Mouse (Mus musculus) kidney, adult 8-10 months (tissue): ENCODE data around the gene Tubb2b.

Source experiments
- DNase-seq, 2 experiments: peaks; one replicate each; pipeline ENCODE4 v3.0.0; 2022

The Tubb2b gene

DNA sequence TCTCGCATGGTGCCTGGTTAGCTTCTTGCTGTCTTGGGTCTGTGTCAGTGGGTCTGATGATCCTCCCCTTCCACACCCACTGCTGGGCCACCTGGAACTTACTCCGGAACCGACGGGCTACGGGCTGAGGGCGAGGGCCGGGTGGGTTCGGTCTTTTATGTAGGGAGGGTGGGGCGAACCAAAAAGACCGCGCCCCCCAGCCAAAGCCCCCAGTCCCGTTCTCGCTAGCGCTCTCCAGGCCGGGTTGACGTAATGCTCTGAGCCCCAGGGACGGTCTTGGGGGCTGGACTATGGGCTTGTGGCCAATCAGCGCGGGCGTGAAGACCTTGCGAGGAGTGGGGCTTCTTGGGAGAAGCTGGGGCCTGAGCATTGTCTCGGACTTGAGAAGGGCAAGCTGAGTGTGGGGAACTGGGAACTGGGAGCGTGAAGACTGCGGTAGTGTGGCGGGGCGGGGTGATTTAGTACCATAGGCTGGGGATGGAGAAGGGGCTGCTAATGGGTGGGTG lies at the start of gene Tubb2b:
TSS of gene Tubb2b (minus strand) at position 241 of the 506 bp plus-strand sequence.
- DNase-seq = peak in 1 of 2 experiments; percentile 38

DNA sequence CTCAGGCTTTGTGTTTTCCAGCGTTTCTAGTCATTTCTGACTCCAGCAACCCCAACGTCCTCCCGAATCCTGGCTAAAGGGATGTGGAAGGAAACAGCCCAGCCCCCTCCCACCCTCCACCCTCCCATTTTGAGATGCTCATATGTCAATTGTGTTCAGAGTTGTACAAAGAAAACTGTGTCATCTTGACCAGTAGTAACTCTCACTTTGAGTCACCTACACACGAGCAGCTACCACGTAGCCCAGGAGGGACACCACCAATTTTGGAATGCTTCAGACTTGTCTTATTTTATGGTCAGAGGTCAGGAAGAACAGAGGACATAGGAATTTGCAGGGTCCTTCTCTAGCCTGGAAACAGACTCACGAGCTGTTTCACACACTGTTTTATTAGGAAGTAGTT lies 43.8 kb upstream of the Tubb2b start:
- no peak for DNase-seq

DNA sequence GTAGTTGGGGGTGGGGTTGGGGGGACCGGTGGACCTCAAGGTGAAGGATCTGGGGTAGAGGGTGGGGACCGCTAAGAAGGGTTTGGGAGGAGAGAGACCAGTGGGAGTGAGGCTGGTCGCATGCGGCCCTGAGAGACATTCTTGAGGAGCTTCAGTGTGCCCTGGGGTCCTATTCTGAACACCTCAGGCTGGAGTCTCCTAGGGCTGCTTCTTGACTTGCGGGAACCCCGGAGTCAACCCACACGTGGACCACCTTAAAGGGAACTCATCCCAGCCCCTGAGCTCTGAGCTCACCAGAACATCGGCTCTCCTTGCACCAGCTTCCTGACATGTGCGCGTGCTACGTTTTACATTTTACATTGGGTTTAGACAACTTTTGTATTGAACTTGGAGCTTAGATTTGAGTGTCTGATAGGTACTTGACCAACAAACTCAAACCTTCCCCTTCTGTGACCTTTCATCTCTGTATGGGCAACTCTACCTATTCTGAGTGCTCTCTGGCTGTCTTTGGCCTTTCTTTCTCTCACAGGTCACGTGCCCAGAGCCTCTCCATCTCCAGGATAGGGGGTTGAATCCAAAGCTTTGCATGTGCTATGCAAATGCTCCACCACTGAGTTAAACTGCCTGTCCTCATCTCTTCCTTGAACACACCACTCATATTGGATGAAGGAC lies 33.2 kb upstream of the Tubb2b start:
- DNase-seq = peak in 1 of 2 experiments; percentile 40

DNA sequence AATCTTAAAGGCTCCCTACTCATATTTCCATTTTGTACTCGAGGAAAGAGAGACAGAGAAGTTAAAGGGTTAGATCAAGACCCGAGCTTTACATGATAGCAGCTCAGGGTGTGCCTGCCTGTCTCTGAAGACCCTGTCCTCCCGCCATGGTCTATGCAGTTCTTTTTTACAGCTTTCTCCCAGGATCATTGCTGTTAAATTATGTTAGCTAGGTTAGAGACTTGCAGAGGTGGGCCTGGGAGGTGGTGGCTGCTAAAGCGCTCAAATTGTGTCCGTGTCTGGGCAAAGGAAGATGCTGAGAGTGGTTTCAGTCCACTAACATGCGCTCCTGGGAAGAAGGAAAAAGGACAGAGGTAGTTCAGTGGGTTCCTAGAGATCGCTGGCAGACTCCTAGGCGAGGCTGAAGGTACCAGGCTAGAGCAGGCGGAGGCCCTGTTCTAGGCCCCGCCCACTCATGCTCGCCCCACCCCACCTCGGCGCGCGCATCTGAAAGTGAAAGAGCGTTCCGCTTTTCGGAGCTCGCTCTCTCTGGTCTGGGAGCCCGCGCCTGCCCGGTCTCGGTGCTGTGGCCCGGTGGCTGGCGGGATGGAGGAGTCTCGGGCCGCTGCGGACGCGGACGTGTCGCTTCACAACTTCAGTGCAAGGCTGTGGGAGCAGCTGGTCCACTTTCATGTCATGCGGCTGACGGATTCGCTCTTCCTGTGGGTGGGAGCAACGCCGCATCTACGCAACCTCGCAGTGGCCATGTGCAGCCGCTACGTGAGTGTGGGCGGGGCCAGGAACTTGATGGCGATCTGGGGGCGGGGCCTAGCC lies 32.4 kb upstream of the Tubb2b start, which contains the start of gene Psmg4:
TSS of gene Psmg4 (plus strand) at position 474 of the 813 bp plus-strand sequence.
- DNase-seq = peak; percentile 92 to 95

DNA sequence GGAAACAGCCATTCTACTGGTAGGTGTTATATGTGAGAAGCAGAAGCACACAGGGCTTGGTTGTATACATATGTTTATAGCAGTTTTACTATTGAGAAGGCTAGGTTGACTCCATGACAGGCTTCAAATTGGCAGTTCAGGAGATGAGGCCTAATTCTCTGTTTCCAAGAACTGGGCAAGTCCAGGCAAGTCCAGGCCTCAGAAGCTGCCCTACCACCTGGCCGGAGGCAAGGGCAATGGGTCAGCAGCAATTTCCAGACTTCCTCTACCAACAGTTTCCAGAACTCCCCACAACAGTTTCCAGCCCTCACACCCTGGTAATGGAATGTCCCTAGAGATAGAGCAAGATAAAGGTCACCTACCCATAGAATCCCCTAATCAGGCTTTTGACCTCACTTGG lies 29.7 kb upstream of the Tubb2b start:
- no peak for DNase-seq

DNA sequence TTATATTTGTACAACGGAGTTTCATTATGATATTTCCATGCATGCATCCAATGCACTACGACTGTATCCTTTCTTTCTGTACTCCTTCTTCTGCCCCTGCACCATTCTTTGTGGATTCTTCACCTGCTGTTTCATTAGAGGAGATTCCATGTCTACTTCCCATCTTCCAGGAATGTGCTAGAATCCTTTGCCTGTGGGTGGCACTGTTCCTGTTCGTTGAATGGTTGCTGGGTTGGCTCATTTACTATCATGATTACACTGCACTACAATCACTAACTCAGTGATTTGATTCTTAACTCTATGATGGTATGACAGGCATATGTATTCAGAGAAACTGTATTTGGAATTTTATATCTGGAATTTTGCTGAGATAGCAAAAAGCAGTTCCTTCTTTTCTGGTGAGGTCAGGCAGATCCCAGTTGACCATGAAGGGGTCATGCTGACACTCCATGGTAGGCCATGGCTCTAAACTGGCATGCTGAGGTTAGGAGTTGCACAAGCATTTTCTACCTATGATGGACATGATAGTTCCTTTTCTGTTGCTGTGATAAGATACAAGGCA lies 27.4 kb upstream of the Tubb2b start:
- no peak for DNase-seq

DNA sequence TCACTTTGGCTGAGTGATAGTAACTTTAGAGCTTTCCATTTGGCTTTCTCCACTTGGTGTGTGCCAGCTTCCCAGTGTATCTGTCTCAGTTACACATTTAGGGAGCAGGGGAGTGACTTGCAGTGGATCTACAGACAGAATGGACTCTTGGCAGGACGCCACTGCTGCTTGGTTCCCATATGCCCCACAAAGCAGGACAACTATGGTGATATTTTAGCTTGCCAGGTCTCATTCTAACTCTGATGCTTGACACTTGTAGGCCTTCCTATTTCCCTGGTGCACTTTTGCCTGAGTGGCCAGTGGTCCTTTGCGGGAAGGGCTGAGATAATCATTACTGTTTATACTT lies 26.5 kb upstream of the Tubb2b start:
- no peak for DNase-seq

DNA sequence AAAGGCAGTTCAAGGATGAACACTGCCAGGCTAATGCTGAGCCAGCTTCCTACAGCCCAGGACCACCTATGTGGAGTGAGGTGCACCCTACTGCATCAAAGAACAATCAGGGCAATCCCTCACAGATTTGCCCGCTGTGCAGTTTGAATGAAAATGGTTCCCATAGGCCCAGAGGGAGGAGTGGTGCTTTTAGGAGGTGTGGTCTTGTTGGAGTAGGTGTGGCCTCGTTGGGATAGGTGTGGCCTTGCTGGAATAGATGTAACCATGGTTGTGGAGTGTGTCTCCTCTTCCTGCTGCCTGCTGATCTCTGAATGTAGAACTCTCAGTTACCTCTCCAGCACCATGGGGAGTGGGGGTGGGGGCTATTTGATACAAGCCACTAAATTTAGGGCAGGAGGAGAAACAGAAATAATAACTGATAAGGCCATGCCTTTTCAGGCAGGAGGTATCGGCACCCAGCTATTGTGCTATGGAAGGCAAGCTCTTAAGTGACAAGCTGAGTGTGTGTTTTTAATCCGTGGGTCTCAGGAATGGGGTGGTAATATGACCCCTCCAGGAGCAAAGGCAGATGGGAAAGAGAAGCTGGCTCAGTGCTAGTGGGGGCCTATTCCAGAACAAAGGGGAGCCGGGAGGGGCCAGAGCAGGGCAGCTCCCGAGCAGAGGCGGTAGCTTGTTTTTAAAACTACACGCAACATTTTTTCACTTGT lies 26.0 kb upstream of the Tubb2b start:
- no peak for DNase-seq

DNA sequence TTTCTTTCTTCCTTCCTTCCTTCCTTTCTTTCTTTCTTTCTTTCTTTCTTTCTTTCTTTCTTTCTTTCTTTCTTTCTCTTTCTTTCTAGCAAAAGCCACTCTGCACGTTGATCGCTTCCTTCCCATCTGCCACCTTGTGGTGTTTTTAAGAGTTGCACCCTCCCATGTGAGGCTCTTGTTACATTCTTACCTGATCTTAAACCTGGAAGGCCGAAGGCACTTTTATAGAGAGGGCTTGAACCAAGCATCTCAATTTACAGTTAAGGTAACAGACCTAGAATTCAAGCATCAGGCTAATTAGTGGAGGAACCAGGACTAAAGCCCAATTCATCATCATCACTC lies 24.6 kb upstream of the Tubb2b start:
- peak; percentile 72 to 82 for DNase-seq

DNA sequence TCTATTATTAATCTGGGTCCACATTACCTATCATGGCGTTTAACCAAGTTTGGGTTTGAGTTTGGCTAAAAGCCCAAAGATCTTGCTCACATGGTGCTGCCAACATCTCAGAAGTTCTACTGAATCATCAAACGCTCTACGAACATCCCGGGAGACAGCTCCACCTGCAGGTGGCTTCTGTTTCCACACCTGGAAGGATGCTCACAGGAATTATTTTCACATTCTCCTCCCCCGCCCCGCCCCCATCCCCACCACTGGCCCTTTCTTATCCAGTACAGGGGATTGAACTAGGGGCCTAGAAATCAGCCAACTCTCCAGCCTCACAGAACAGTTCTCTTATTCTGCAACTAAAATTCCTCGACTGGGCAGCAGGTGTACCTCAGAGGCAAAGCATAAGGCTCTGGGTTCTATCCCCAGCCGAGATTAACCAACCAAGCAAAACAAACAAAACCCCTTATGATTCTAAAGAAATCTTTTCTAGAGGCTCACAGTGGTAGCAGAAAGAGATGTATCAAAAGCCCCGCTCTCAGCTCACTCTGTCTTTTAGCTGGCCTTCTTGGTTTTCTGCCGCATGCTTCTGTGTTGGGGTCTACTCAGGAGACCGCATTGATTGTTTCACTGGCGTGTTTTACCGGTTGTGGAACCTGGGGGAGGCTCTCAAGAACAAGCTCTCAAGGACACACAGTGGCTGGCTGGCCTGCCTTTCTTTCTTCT lies 24.1 kb upstream of the Tubb2b start:
- peak; percentile 86 to 89 for DNase-seq

DNA sequence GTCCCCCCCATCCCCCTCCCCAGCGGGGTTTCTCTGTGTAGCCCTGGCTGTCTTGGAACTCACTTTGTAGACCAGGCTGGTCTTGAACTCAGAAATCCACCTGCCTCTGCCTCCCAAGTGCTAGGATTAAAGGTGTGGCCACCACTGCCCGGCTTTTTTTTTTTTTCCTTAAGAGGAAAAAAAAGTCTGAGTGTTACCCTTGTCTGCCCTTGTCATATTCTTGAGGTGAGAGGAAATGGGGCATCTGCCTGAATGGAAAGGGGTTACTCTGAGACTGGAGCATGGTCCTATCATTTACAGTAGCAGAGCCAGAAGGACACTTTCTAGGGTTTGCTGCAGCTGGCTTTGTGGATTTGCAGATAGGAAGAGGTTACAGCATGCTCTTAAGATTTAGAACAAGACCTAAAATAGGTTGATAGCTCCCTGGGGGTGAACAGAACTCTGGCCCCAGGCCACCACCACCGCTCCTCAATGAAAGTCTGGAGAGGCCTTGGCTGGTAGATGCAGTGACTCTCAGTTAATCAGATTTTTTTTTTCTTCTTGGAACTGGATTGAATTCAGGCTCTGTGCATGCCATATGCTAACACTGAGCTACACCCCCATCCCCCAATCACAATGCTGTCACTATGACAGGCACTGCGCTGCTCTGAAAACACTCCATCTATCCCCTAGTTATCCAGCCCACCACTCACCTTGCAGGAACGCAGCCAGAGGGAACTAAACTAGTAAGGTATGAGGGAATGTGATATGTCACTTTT lies 23.2 kb upstream of the Tubb2b start:
- no peak for DNase-seq

DNA sequence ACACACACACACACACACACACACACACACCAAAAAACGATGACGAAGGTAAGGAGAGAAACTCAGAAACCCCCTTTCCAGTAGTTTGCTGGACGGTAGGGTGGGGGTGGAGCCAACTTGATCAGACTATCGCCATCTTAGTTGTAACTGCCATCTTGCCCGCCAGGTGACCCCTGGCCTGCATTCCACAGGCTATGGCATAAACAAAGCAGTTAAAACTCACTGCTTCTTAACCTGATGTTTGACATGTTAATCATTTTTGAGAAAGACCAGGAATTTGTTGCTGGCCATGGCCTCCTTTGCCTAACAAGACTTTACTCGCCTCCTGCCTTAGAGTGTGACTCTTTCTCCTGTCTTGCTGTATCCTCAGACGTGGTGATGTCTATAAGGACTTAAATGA lies 22.4 kb upstream of the Tubb2b start:
- peak in 1 of 2 experiments; percentile 30 for DNase-seq

DNA sequence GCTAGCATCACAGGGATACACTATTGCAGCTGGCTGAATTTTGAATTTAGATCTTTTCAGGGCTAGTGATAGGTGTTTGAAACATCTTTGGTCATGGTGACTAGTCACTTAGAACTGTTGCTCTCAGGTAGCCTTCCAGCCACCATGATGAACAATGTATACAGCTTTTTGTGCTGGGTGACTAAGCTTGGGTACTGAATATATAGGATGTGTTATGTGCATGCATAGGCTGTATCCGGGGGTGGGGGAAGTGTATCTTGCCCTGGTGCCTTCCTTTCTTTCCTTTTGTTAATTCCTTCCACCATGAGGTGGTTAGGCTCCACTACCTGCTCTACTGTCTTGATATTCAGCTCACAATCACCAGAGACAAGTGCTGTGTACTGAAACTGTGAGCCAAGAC lies 21.2 kb upstream of the Tubb2b start:
- no peak for DNase-seq

DNA sequence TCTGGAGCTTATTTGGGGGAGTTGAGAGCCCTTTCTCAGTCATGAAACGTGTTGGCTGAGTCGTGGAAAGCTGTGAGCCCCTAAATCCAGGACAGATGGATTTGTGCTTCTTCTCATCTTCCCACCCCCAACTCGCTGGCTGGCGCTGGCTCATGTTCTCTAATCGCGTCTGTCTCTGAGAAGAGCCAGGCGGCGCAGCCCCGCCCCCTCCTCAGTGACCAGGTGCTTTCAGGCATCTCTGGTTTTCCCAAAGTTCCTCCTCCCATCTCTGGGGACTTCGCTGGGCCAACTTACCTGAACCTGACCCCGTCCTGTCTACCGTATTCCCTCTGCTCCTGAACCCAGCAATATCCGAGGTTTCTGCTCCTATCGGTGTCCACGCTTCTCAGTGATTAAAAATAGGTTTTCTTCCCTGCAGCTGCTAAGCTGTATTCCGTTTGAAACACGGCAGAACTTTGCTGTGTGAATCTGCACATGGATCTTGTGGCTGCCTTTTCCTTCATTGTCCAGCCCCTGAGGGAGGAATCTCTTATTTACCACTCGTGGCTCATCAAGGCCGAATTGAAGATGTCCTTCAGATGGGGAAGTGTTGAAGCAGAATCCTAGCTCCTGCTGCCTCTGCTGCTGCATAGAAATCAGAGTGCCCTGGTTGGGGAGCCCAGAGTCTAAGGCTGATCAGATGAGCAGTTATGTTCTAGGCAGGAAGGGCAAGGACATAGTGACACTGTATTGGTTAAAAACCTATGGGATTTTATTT lies 20.2 kb upstream of the Tubb2b start:
- DNase-seq = no peak

DNA sequence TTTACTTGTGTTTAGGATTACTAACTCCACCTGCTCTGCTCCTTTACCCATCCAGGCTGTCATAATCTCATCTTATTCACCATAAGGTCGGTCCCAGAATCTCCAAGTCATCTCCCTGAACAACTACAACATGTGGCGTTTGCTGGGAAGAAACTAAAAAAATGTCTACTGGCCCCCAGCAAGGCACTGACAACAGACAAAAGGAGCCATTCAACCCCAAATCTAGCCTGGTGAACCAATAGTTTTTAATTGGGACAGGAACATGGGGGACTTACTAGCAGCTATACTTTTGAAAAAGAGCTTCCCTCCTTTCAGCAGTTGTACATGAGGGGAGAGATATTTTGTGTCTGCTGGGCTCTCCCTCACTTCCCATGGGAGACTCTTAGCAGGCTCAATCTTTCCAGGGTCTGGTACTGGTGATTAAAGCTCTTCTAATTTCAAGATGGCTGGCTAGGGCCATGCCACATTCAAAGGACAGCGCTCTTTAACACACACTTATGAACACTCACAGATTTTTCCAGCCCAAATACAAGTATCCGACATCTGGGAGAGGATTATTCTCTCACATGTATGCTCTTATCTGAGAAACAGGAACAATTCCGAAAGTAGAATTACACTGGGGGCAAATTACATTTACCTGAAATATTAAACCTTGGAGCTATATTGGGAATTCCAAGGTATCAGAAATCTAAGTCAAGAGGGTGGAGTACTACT lies 19.4 kb upstream of the Tubb2b start:
- no peak for DNase-seq

DNA sequence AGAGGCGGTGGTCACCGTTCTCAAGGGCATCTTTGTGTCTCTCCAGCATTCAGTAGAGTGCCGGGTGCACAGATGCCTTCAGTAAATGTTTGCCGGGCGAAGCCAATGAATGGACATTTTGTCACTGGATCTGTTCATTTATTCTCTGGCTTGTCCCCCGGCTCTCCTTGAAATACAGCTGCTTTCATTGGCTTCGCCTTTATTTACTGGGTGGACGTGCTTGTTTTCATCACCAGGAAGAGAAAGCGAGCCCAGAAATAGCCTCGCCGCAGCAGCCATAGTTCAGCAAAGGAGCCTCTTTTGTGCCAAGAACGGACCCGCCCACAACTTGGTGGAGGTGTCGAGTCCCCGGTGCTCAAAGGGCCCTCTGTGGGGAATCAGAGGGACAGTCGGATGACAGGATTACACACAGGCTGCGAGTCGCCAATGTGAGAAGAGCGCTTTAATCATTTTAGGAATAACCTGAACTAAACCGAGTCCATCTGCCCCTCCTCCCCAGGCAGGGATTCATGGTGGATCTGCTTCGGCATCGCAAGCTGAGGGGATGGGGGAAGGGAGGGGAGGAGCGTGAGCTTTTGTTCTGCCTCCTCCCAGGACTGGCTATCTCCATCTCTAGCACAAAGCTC lies 18.6 kb upstream of the Tubb2b start:
- peak in 1 of 2 experiments; percentile 42 for DNase-seq

DNA sequence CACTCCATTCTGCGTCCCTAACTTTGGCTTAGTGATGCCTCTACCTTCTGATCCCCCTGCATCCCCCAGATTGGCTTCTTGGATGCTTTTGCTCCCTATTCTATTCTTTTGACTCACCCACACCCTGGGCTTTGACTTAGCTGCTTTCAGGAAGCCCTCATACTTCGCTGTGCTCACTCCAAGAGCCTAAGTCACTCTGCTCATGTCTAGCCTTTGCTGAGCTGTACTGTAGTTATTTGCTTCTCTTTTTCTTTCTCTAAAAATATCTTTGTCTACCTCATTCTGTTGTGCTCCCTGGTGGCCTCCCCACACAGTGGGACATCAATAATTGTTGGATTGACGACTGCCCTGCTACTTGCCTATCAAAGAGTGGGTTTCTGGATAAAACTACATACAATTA lies 17.9 kb upstream of the Tubb2b start:
- DNase-seq = no peak

DNA sequence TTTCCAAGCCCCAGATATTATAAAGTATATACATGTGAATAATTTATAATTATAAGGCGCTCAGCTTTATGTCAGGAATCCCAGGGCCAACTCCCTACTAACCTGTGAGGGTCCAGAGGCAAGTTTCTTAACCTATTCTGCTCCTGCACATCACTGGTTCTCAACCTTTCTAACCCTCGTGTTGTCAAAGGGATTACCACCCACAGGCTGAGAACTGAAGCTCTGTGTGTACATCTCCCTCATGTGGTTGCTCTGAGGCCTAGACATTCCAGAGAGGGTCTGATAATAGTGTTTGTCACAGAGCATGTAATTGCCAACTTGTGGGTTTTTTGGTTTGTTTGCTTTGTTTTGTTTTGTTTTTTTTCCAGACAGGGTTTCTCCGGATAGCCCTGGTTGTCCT lies 16.6 kb upstream of the Tubb2b start:
- DNase-seq = no peak

DNA sequence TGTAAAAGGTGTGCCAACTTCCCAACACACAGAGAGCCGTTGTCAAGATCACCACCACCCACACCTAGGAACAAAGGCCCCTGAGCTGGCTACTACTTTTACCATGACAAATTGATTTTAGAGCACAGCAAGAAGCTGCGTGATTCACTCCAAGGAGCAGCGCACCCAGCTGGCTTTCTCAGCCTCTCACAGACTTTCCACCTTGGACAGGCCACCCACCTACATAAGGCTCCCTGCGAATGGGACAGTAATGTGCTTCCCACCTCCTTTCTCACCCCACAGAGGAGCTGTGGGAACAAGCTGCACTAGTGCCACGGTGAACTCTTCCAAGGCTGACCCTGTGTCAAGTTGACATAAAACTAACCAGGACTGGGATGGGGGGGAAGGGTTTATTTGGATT lies 13.1 kb upstream of the Tubb2b start:
- DNase-seq = no peak

DNA sequence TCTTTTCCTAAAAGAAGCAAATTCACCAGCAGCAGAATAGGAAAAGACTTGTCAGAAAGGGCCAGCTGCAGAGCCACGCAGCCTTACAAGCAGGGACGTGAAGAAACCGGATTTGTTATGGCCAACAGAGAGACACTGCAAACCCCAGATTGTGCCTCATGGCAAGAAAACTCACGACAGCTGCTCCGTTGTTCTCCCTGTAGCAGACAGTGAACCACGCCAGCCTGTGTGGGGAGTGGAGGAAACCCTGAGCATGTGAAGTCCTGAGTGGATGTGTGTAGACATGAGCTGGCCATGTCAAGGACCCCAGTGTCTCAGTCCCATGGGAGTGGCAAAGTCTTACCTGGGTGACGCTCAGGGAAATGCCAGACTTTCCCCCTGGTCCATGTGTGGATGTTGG lies 6.3 kb upstream of the Tubb2b start:
- DNase-seq = no peak
